8 mouse cellular contexts compared by ENCODE assay signal in genomic region chr15:82379511-82379870, GRCm38 (mm10). TPM values are rescaled to one million over a fixed set of nuclear protein-coding genes. Genes with fewer than 3 reads are reported as not detected.
DNase-seq lines count a peak whose midpoint lies in the region; ATAC-seq lines count a peak whose summit lies in the region.

No protein-coding gene starts in this region.

- H3K4me2 ChIP-seq in intestine, embryonic 14.5 days (ENCODE audit: low read length), result peak overlapping the region; percentile 65
- H3K4me2 ChIP-seq in midbrain, embryonic 13.5 days (replicated peaks), result peak overlapping the region; percentile 59

- H3K36me3 ChIP-seq in heart, embryonic 10.5 days, result no peaks in the 10 kb centered on the region
- no peaks in the 10 kb centered on the region for H3K36me3 ChIP-seq in embryonic facial prominence, embryonic 10.5 days (replicated peaks)
- H3K36me3 ChIP-seq in intestine, embryonic 14.5 days (ENCODE audit: control insufficient read depth, insufficient read depth, low read length), result no peaks in the 10 kb centered on the region
- no peaks in the 10 kb centered on the region for H3K36me3 ChIP-seq in midbrain, embryonic 13.5 days

- WGBS in heart, embryonic 10.5 days, result 10% methylated on average over 7 of the region's 7 CpGs
- WGBS in embryonic facial prominence, embryonic 10.5 days, result 13% methylated on average over 7 of the region's 7 CpGs
- WGBS in intestine, embryonic 14.5 days, result 16% methylated on average over 7 of the region's 7 CpGs
- WGBS in midbrain, embryonic 13.5 days, result 20% methylated on average over 7 of the region's 7 CpGs

- no peak for DNase-seq in heart, embryonic 10.5 days (ENCODE audit: low spot score)
- no peak for DNase-seq in heart, postnatal 14 days
- no peak for DNase-seq in embryonic facial prominence, embryonic 10.5 days (ENCODE audit: low spot score)
- no peak for DNase-seq in intestine, embryonic 14.5 days (ENCODE audit: low spot score)
- no peak for DNase-seq in spleen, adult 18-20 months
- DNase-seq in adrenal gland, adult 2 months, result no peak
- DNase-seq in layer of hippocampus, adult 9-10 months (ENCODE audit: low spot score), result no peak

- peak overlapping the region; percentile 89 for H3K27ac ChIP-seq in heart, embryonic 10.5 days
- H3K27ac ChIP-seq in embryonic facial prominence, embryonic 10.5 days (replicated peaks), result peak overlapping the region; percentile 78
- H3K27ac ChIP-seq in intestine, embryonic 14.5 days (ENCODE audit: low read depth), result peak overlapping the region; percentile 87
- no peak overlapping the region for H3K27ac ChIP-seq in midbrain, embryonic 13.5 days

- ATAC-seq in intestine, embryonic 14.5 days (replicated peaks; ENCODE audit: low FRiP score, low TSS enrichment, low read depth), result peak; percentile 54
- ATAC-seq in midbrain, embryonic 13.5 days, result no peak; the same call in none of the 2 replicates

- H3K4me3 ChIP-seq in heart, embryonic 10.5 days, result peak overlapping the region; percentile 65
- peak overlapping the region; percentile 61 for H3K4me3 ChIP-seq in embryonic facial prominence, embryonic 10.5 days
- H3K4me3 ChIP-seq in intestine, embryonic 14.5 days (ENCODE audit: low read depth, low read length), result peak overlapping the region; percentile 49
- H3K4me3 ChIP-seq in midbrain, embryonic 13.5 days (replicated peaks), result peak overlapping the region; percentile 33

- peak overlapping the region; percentile 50 for H3K9ac ChIP-seq in intestine, embryonic 14.5 days (ENCODE audit: low read length)
- H3K9ac ChIP-seq in midbrain, embryonic 13.5 days (replicated peaks), result no peak overlapping the region

- intact Hi-C loops in heart, postnatal 14 days (cut with DNase I), result no loop called here

- peaks cover 33% of the 10 kb centered on the region for H3K4me1 ChIP-seq in heart, embryonic 10.5 days
- peaks cover 40% of the 10 kb centered on the region for H3K4me1 ChIP-seq in embryonic facial prominence, embryonic 10.5 days
- peaks cover 23% of the 10 kb centered on the region; the same call in 1 of the 2 replicates for H3K4me1 ChIP-seq in intestine, embryonic 14.5 days (replicated peaks; ENCODE audit: control insufficient read depth, insufficient read depth, low read length)
- H3K4me1 ChIP-seq in midbrain, embryonic 13.5 days (replicated peaks), result peaks cover 16% of the 10 kb centered on the region

- H3K9me3 ChIP-seq in heart, embryonic 10.5 days, result no peaks in the 10 kb centered on the region
- no peaks in the 10 kb centered on the region for H3K9me3 ChIP-seq in embryonic facial prominence, embryonic 10.5 days
- H3K9me3 ChIP-seq in intestine, embryonic 14.5 days (ENCODE audit: control insufficient read depth, low read length), result no peaks in the 10 kb centered on the region
- no peaks in the 10 kb centered on the region for H3K9me3 ChIP-seq in midbrain, embryonic 13.5 days

- 0 out of 2 replicates have a peak, but pooled peaks cover 3% of the 10 kb centered on the region for H3K27me3 ChIP-seq in heart, embryonic 10.5 days (ENCODE audit: insufficient read depth, poor library complexity, severe bottlenecking)
- peaks cover 8% of the 10 kb centered on the region; the same call in 1 of the 2 replicates for H3K27me3 ChIP-seq in embryonic facial prominence, embryonic 10.5 days (replicated peaks; ENCODE audit: low read depth, poor library complexity, severe bottlenecking)
- H3K27me3 ChIP-seq in intestine, embryonic 14.5 days (replicated peaks; ENCODE audit: control insufficient read depth, insufficient read depth, low read length), result no peaks in the 10 kb centered on the region
- H3K27me3 ChIP-seq in midbrain, embryonic 13.5 days, result no peaks in the 10 kb centered on the region

RNA-seq across cellular contexts. Expression of gene Cyp2d22, which starts 0.6 kb away (rescaled TPM):
- polyA plus RNA-seq in heart, embryonic 10.5 days (2016; fragmentation: Nextera tagmentation; extraction: Ambion mirVana), result 3.2 and 3.9 TPM in 2 replicates
- 10 to 100 TPM; 21.9 to 25.7 TPM for total RNA-seq in heart, postnatal 14 days (2021)
- polyA plus RNA-seq in embryonic facial prominence, embryonic 10.5 days (2016; fragmentation: Nextera tagmentation; extraction: Ambion mirVana), result 2.1 and 3.0 TPM in 2 replicates
- 8.4 and 8.5 TPM in 2 replicates for polyA plus RNA-seq in intestine, embryonic 14.5 days (2014; fragmentation: Nextera tagmentation; extraction: Ambion mirVana)
- 1.1 and 1.8 TPM in 2 replicates for polyA plus RNA-seq in midbrain, embryonic 13.5 days (2015; fragmentation: Nextera tagmentation; extraction: Ambion mirVana)
- total RNA-seq in adrenal gland, adult 2 months (2021), result 10 to 100 TPM; 37.9 to 39.6 TPM
- polyA plus RNA-seq in adrenal gland, adult 2 months (2012; rRNA removed), result 51.0 and 66.2 TPM in 2 replicates

RNA-seq across cellular contexts. Expression of gene Cyp2d11, which starts 14.3 kb away (rescaled TPM):
- not detected in 2 replicates for polyA plus RNA-seq in heart, embryonic 10.5 days (2016; fragmentation: Nextera tagmentation; extraction: Ambion mirVana)
- not detected for total RNA-seq in heart, postnatal 14 days (2021)
- not detected in 2 replicates for polyA plus RNA-seq in embryonic facial prominence, embryonic 10.5 days (2016; fragmentation: Nextera tagmentation; extraction: Ambion mirVana)
- not detected in 2 replicates for polyA plus RNA-seq in intestine, embryonic 14.5 days (2014; fragmentation: Nextera tagmentation; extraction: Ambion mirVana)
- polyA plus RNA-seq in midbrain, embryonic 13.5 days (2015; fragmentation: Nextera tagmentation; extraction: Ambion mirVana), result not detected in 2 replicates
- total RNA-seq in adrenal gland, adult 2 months (2021), result under 1 TPM in 1 of 2 experiments, not detected in 1; 0.21 TPM
- not detected in 2 replicates for polyA plus RNA-seq in adrenal gland, adult 2 months (2012; rRNA removed)

RNA-seq across cellular contexts. Expression of gene Ndufa6, which starts 25.4 kb away (rescaled TPM):
- 351 and 390 TPM in 2 replicates for polyA plus RNA-seq in heart, embryonic 10.5 days (2016; fragmentation: Nextera tagmentation; extraction: Ambion mirVana)
- total RNA-seq in heart, postnatal 14 days (2021), result 100 to 1,000 TPM; 577 to 610 TPM
- polyA plus RNA-seq in embryonic facial prominence, embryonic 10.5 days (2016; fragmentation: Nextera tagmentation; extraction: Ambion mirVana), result 243 and 256 TPM in 2 replicates
- polyA plus RNA-seq in intestine, embryonic 14.5 days (2014; fragmentation: Nextera tagmentation; extraction: Ambion mirVana), result 426 and 466 TPM in 2 replicates
- 350 and 359 TPM in 2 replicates for polyA plus RNA-seq in midbrain, embryonic 13.5 days (2015; fragmentation: Nextera tagmentation; extraction: Ambion mirVana)
- total RNA-seq in adrenal gland, adult 2 months (2021), result 100 to 1,000 TPM; 454 to 511 TPM
- 169 and 274 TPM in 2 replicates for polyA plus RNA-seq in adrenal gland, adult 2 months (2012; rRNA removed)

RNA-seq across cellular contexts. Expression of gene Cyp2d10, which starts 27.5 kb away (rescaled TPM):
- 0.75 TPM in 1 of 2 replicates, not detected in the other for polyA plus RNA-seq in heart, embryonic 10.5 days (2016; fragmentation: Nextera tagmentation; extraction: Ambion mirVana)
- under 1 TPM in 1 of 2 experiments, not detected in 1; 0.43 TPM for total RNA-seq in heart, postnatal 14 days (2021)
- polyA plus RNA-seq in embryonic facial prominence, embryonic 10.5 days (2016; fragmentation: Nextera tagmentation; extraction: Ambion mirVana), result not detected in 2 replicates
- not detected in 2 replicates for polyA plus RNA-seq in intestine, embryonic 14.5 days (2014; fragmentation: Nextera tagmentation; extraction: Ambion mirVana)
- polyA plus RNA-seq in midbrain, embryonic 13.5 days (2015; fragmentation: Nextera tagmentation; extraction: Ambion mirVana), result not detected in 2 replicates
- total RNA-seq in adrenal gland, adult 2 months (2021), result 1 to 10 TPM in 1 of 2 experiments, not detected in 1; 1.5 TPM
- polyA plus RNA-seq in adrenal gland, adult 2 months (2012; rRNA removed), result 0.73 TPM in 1 of 2 replicates, not detected in the other

RNA-seq across cellular contexts. Expression of gene Smdt1, which starts 40.7 kb away (rescaled TPM):
- 294 and 304 TPM in 2 replicates for polyA plus RNA-seq in heart, embryonic 10.5 days (2016; fragmentation: Nextera tagmentation; extraction: Ambion mirVana)
- 100 to 1,000 TPM; 197 to 205 TPM for total RNA-seq in heart, postnatal 14 days (2021)
- 212 and 215 TPM in 2 replicates for polyA plus RNA-seq in embryonic facial prominence, embryonic 10.5 days (2016; fragmentation: Nextera tagmentation; extraction: Ambion mirVana)
- polyA plus RNA-seq in intestine, embryonic 14.5 days (2014; fragmentation: Nextera tagmentation; extraction: Ambion mirVana), result 260 and 272 TPM in 2 replicates
- 303 and 324 TPM in 2 replicates for polyA plus RNA-seq in midbrain, embryonic 13.5 days (2015; fragmentation: Nextera tagmentation; extraction: Ambion mirVana)
- 100 to 1,000 TPM; 187 to 197 TPM for total RNA-seq in adrenal gland, adult 2 months (2021)
- polyA plus RNA-seq in adrenal gland, adult 2 months (2012; rRNA removed), result 190 and 213 TPM in 2 replicates
